Mouse (Mus musculus) spleen, adult 2 months (tissue): Measurements from ENCODE around the gene Mllt1.

Source experiments
- CTCF ChIP-seq: fragments of 200-500 bp; IDR thresholded peaks from 2 replicates; pipeline ENCODE4 v1.5.1; 2011; ENCODE audit warnings: mild to moderate bottlenecking, inconsistent platforms; ENCODE audit not compliant: insufficient read depth, insufficient read length, insufficient replicate concordance; ENCODE audit errors: extremely low read depth
- POLR2A ChIP-seq: fragments of 200-500 bp; IDR thresholded peaks from 2 replicates; pipeline ENCODE4 v1.6.1; 2011; ENCODE audit warnings: low read depth, low read length, inconsistent platforms

DNA sequence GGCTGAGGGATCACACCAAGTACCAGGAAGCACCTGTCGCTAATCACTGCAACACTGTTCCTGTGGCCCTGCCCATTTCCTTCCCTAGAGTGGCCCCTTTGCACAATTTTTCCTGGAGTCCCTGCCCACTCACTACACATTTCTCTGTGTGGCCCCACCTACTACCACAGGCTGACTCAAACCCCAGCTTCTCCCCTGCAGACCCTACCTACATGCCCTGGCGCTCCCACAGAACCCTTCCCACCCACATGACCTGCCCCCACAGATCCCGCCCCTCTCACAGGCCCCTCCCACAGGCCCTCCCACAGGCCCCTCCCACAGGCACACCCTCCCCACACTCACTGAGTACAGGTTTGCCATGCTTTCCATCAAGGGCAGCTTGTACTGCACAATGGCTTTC lies 74.0 kb downstream of the Mllt1 start:
- TF ChIP-seq CTCF: no peak
- no peak for TF ChIP-seq POLR2A
